Mouse (Mus musculus) liver, embryonic 14.5 days (tissue): ENCODE measurements around the gene Tmem164.

Experiments
- CTCF ChIP-seq: IDR thresholded peaks from 2 replicates; pipeline ENCODE4 v1.5.1; 2016; ENCODE audit warnings: antibody characterized with exemption, low read depth, control low read depth
- EP300 ChIP-seq: IDR thresholded peaks from 2 replicates; pipeline ENCODE4 v1.6.1; 2016; ENCODE audit warnings: antibody characterized with exemption, low read depth

DNA sequence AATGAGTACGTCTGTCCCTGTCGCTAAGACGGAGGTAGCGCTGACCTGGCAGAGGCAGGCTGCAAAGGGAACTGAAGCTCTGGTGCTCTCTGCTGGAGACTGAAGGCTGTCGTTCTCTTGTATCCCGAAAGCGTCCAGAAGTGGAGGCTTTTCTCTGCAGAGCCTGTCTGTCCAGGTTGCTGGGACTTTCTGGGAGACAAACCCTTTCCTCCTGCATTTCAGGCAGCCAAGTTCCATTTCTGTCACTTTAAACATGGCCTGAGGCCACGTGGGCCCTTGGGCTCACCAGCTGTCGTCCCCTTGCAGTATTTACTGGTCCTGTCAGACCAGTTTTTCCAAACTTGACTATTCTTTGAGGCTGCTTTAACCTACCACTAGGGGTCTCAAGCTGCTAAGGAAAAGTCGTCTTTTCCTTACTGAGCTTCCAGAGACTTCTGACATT is 125.4 kb downstream of the Tmem164 start:
- TF ChIP-seq CTCF (peak; percentile 17; the same call in 1 of the 2 replicates), EP300 (no peak)
